Mouse (Mus musculus) cortical plate, adult 2 months (tissue): ENCODE results near the gene Ywhae.

ENCODE experiments used
- CTCF ChIP-seq: fragments of 200-500 bp; IDR thresholded peaks from 2 replicates; pipeline ENCODE4 v1.5.1; 2011; ENCODE audit warnings: mild to moderate bottlenecking, control low read depth, low read length; ENCODE audit not compliant: insufficient read depth; ENCODE audit errors: extremely low read depth
- POLR2A ChIP-seq: fragments of 200-500 bp; IDR thresholded peaks from 2 replicates; pipeline ENCODE4 v1.6.1; 2011; ENCODE audit warnings: mild to moderate bottlenecking, low read length, control low read depth; ENCODE audit not compliant: insufficient read depth; ENCODE audit errors: extremely low read depth

DNA sequence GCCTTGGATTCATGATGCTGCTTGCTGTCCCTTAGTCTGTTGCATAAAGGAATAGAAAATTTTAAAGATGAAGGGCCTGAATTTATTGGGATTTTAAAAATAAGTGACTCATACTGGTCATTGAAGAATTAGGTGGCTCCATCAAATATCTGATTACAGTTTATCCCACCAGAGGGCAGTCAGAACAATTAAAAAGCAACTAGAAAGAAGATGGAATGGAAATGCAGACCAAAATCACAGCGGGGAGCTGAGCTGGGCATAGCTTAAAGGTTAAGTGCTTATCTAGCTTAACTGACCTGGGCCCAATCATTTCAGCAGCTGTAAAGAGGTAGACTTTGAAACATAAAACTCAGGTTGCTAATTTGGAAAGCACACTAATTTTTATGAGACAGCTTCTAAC lies 17.9 kb downstream of the Ywhae start:
- TF ChIP-seq CTCF (no peak), POLR2A (no peak)
